Mouse (Mus musculus) thymus, adult 2 months (tissue): ENCODE measurements around the gene Pnpla7. TPM values are rescaled to one million over a fixed set of nuclear protein-coding genes. Genes with fewer than 3 reads are reported as not detected.
"Not testable (repeated sequence)": the region's sequence is repeated elsewhere in the genome, so short reads cannot be mapped to it uniquely, and the experiment has no call there.

Experiments
- DNase-seq: peaks from one replicate; pipeline ENCODE4 v3.0.0; 2021
- H3K27ac ChIP-seq: fragments of 200-500 bp; 2 replicates; pipeline ENCODE4 v1.5.1; 2012; ENCODE audit warnings: low read length, control low read depth; ENCODE audit not compliant: control insufficient read depth, insufficient read depth
- H3K27me3 ChIP-seq: fragments of 200-500 bp; 2 replicates; pipeline ENCODE4 v1.6.1; 2012; ENCODE audit warnings: mild to moderate bottlenecking, low read length, moderate library complexity, mixed read lengths; ENCODE audit not compliant: control insufficient read depth, insufficient read depth
- H3K36me3 ChIP-seq: fragments of 200-500 bp; 2 replicates; pipeline ENCODE4 v1.6.1; 2012; ENCODE audit warnings: mild to moderate bottlenecking, low read length, moderate library complexity; ENCODE audit not compliant: control insufficient read depth, insufficient read depth
- H3K4me1 ChIP-seq: fragments of 200-500 bp; replicated peaks from 2 replicates; pipeline ENCODE4 v1.6.1; 2012; ENCODE audit warnings: low read length; ENCODE audit not compliant: control insufficient read depth, insufficient read depth
- H3K4me3 ChIP-seq: fragments of 200-500 bp; 2 replicates; pipeline ENCODE4 v1.5.1; 2012; ENCODE audit warnings: mild to moderate bottlenecking, low read length, control low read depth, moderate library complexity; ENCODE audit not compliant: control insufficient read depth, insufficient read depth
- CTCF ChIP-seq: fragments of 200-500 bp; IDR thresholded peaks from 2 replicates; pipeline ENCODE4 v1.5.1; 2012; ENCODE audit warnings: mild to moderate bottlenecking, control low read depth, low read length, moderate library complexity, borderline replicate concordance; ENCODE audit not compliant: control insufficient read depth, poor library complexity, insufficient read depth; ENCODE audit errors: extremely low read depth
- POLR2A ChIP-seq: fragments of 200-500 bp; IDR thresholded peaks from 2 replicates; pipeline ENCODE4 v1.6.1; 2012; ENCODE audit warnings: mild to moderate bottlenecking, low read length, control low read depth, moderate library complexity; ENCODE audit not compliant: control insufficient read depth, poor library complexity, insufficient read depth; ENCODE audit errors: extremely low read depth
- WGBS: fragments of 180-500 bp; shearing (Covaris S2); methylation state at CpG from one replicate; pipeline ENCODE4 v1.1.7; 2018; 5-methylcytosine and 5-hydroxymethylcytosine counted together
- polyA plus RNA-seq: library from polyadenylated mRNA; depleted of rRNA; stranded (reverse); fragments of >200 nt; gene quantifications from 2 replicates; pipeline ENCODE4 v1.2.3, GENCODE M21; 2012

Pnpla7 gene
- polyA plus RNA-seq, 1 experiment, result 52.7 TPM

DNA sequence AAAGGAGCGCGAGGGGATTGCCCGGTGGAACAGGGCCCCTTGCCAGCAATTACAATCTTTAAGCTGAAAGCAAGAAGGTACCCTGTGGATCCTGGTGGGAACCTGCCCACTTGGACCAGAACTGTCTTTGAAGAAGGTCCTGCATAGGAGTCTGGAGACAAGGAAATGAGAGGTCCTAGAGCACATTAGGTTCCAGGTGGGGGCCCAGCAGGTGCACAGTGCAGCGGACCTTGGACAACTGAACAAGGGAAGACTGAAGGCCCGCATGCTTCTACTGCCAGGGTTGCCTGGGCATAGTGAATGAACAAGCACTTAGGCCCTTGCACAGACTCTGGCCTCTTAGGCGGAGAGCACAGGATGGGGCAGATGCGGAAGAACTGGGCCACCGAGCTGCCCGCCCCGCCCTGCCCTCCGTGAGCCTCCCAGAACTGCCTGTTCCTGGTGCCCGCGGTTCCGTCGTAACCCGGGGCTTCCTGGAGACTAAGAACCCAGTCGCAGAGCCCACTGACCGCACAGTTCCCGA, 41.3 kb upstream of the Pnpla7 start:
- 3% methylated on average over 19 of the region's 19 CpGs for WGBS
- Histone ChIP-seq H3K27ac (peak overlapping the region; percentile 13), H3K4me3 (peak overlapping the region; percentile 64), H3K4me1 (peaks cover 12% of the 10 kb centered on the region), H3K27me3 (no peaks in the 10 kb centered on the region), H3K36me3 (no peaks in the 10 kb centered on the region)
- DNase-seq, result no peak
- TF ChIP-seq POLR2A, result no peak

DNA sequence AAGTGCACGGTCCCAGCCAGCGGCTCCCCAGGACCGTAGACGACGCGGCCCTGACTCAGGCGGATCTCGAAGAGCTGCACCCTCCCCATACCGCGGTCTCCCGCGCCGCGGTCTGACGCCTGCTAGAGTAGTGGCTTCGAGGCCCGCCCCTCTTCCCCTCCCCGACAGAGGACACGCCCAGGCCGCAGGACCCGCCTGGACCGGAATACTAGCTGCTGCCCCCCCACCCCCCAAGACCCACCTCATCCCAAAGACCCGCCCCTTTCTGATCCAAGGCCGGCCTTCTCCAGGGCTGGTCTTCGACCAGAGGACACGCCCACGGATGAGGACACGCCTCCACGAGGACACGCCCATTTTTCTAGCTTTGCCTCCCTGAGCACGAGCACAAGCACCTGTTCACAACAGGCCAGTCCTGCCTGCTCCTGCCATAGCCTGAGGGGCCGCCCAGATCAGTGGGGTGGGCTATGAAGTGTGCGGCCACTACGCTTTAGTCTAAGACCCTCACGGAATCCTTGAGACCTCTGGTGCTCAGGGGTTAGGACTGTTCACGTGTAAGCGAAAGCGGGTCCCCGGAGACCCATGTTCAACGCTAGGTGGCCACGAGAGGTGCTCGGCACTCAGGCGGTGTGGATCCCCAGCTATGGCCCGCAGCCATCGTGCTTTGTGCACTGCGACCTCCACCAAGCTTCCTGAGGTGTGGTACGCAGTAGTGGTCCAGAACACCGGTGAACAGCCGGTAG, 40.6 kb upstream of the Pnpla7 start, which contains the start of gene Arrdc1:
Gene Arrdc1, minus strand, starts transcription at position 196 of the 740 bp plus-strand sequence.
- Histone ChIP-seq H3K36me3 (no peaks in the 10 kb centered on the region), H3K27ac (peak within 1 kb of the TSS; percentile 13), H3K4me3 (peak within 1 kb of the TSS; percentile 64), H3K27me3 (no peaks in the 10 kb centered on the region), H3K4me1 (peaks cover 12% of the 10 kb centered on the region)
- TF ChIP-seq CTCF, result peak; percentile 85
- TF ChIP-seq POLR2A, result peak; percentile 54
- DNase-seq, result peak; percentile 94
- WGBS, result under 1% methylated on average over 49 of the region's 49 CpGs

DNA sequence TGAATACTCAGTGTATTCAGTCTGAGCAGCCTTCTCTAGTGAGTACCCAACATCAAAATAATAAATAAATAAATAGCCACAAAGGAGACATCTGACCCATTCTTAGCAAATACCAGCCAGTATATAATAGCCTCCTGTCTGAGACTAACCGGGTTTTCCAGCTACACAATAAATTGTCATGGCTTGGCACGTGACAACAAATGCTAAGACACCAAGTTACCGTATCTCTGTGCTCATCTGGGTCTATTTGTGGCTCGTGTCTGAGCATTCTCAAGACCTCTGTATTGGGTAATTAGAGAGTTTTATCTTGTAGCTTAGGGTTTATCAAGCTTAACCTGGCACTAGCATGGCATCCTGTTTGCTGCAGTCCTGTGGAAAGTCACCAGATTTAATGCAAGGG, 33.7 kb upstream of the Pnpla7 start:
- DNase-seq, result no peak
- Histone ChIP-seq H3K4me3 (no peak overlapping the region), H3K27me3 (no peaks in the 10 kb centered on the region), H3K4me1 (no peaks in the 10 kb centered on the region), H3K36me3 (no peaks in the 10 kb centered on the region), H3K27ac (no peak overlapping the region)
- 91% methylated on average over 4 of the region's 4 CpGs for WGBS
- TF ChIP-seq CTCF (no peak), POLR2A (no peak)

DNA sequence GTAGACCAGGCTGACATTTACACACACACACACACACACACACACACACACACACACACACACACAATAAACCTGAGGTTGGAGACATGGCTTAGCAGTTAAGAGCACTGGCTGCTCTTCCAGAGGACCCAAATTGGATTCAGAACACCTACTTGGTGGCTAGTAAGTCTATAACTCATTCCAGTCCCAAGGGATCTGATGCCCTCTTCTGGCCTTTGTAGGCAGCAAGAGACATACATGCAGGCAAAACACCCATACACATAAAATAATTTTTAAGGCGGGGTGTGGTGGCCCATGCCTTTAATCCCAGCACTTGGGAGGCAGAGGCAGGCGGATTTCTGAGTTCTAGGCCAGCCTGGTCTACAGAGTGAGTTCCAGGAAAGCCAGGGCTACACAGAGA, 31.5 kb upstream of the Pnpla7 start:
- H3K27ac ChIP-seq, H3K4me3 ChIP-seq, H3K27me3 ChIP-seq, H3K4me1 ChIP-seq, H3K36me3 ChIP-seq: not testable (repeated sequence)
- WGBS, result 44% methylated on average over 2 of the region's 2 CpGs
- DNase-seq, result peak; percentile 33

DNA sequence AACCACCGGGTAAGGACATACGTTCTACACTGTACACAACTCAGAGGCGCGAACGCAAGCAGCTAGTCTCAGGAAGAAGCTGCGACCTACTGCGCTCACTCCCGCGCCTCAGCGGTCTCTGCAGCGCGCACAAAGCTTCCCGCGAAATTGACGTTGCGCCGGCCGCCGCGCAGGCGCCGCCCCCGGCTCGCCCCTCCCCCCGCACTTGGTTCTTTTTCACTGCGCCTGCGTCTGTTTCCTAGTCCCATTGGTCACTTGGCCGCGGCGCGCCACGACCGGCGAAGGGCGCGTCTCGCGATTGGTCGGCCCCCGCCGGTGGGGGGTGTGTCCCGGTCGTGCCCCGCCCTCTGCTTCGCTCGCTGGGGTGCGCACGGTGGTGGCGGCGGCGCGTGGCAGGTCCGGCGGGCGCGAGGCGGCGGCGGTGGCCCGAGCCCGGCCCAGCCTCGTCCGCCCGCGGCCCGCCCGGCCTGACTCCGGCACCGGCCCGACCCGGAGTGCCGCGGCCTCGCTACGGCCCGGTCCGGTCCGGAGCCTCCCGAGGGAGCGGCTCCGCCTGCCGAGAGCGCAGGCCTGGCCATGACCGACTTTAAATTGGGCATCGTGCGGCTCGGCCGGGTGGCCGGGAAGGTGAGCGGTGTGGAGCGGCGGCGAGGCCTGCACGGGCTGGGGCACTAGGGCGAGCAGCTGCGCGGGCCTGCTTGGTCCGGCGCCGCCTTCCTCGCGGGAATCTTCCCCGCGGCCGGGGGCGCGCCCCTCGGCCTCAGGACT, 26.2 kb upstream of the Pnpla7 start, which contains the start of gene Zmynd19:
Gene Zmynd19, plus strand, starts transcription at position 372 of the 768 bp plus-strand sequence.
- peak; percentile 64 for TF ChIP-seq POLR2A
- peak; percentile 57; the same call in 1 of the 2 replicates for TF ChIP-seq CTCF
- Histone ChIP-seq H3K36me3 (no peaks in the 10 kb centered on the region; the same call in 1 of the 2 replicates), H3K4me1 (peaks cover 6% of the 10 kb centered on the region; the same call in 1 of the 2 replicates), H3K27ac (no peak within 1 kb of the TSS), H3K4me3 (peak within 1 kb of the TSS; percentile 70), H3K27me3 (no peaks in the 10 kb centered on the region)
- DNase-seq, result peak; percentile 98
- under 1% methylated on average over 108 of the region's 108 CpGs for WGBS

DNA sequence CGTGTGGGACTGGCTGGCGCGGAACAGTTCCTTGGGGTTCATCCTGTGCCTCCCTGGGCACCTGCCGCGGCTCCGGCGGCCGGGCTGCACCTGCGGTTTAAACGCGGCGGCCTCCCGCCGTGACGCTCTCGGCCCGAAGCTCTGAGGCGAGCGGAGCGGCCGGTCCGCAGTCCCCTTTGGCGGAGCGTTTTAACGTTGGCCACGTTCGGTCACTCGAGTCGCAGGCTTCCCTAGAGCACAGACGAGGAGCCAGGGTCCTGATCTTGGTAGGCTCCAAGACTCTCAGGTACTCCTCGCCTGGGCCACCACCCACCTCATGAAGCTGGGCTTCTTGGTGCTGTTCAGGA, 25.7 kb upstream of the Pnpla7 start:
- TF ChIP-seq CTCF (no peak), POLR2A (no peak)
- Histone ChIP-seq H3K4me3 (peak overlapping the region; percentile 70), H3K4me1 (peaks cover 6% of the 10 kb centered on the region; the same call in 1 of the 2 replicates), H3K27me3 (no peaks in the 10 kb centered on the region), H3K36me3 (peaks cover 3% of the 10 kb centered on the region), H3K27ac (no peak overlapping the region)
- under 1% methylated on average over 31 of the region's 31 CpGs for WGBS
- DNase-seq, result no peak
